Mouse (Mus musculus) small intestine, adult 2 months (tissue): ENCODE measurements around the gene Dnah9.

Experiments used
- CTCF ChIP-seq: fragments of 200-500 bp; IDR thresholded peaks from 2 replicates; pipeline ENCODE4 v1.5.1; 2012; ENCODE audit warnings: low read depth, mild to moderate bottlenecking, control low read depth, inconsistent platforms, low read length, moderate library complexity, mixed read lengths; ENCODE audit not compliant: insufficient replicate concordance, insufficient read length; ENCODE audit errors: extremely low read depth
- POLR2A ChIP-seq: fragments of 200-500 bp; IDR thresholded peaks from 2 replicates; pipeline ENCODE4 v1.6.1; 2012; ENCODE audit warnings: low read depth, mild to moderate bottlenecking, control low read depth, inconsistent platforms, low read length, moderate library complexity

GRCm38 (mm10) chr11:65814381-65814780 lies 354.0 kb downstream of the Dnah9 start:
- TF ChIP-seq POLR2A (no peak), CTCF (no peak)
